In genomic region chr11:58316344-58316743, GRCm38 (mm10) we compare ENCODE assay signal across 15 mouse cellular contexts. TPM values are rescaled to one million over a fixed set of nuclear protein-coding genes. Genes with fewer than 3 reads are reported as not detected.
A peak's percentile ranks its signal among the peaks of the same experiment; 100 is the strongest.
DNase-seq lines count a peak whose midpoint lies in the region; ATAC-seq and TF ChIP-seq lines count a peak whose summit lies in the region.
"Had no signal": no experiment of that assay in that cellular context is flagged by ENCODE, and none has a peak within 500 bp of the region (broad histone marks: within the 10 kb centered on the region; RNA-seq: fewer than 3 reads in every experiment).

No protein-coding gene starts in this region.

- H3K36me3 ChIP-seq in kidney, embryonic 15.5 days = peaks cover 84% of the 10 kb centered on the region
- H3K36me3 ChIP-seq in midbrain, embryonic 16.5 days (ENCODE audit: control insufficient read depth, insufficient read depth, low read length) = peaks cover 25% of the 10 kb centered on the region
- peaks cover 15% of the 10 kb centered on the region for H3K36me3 ChIP-seq in midbrain, postnatal 0 days (ENCODE audit: insufficient read depth, low read length)
- H3K36me3 ChIP-seq in intestine, postnatal 0 days (ENCODE audit: control insufficient read depth, insufficient read depth) = peaks cover 44% of the 10 kb centered on the region

- peak; percentile 18; the same call in 1 of the 2 replicates for ATAC-seq in kidney, embryonic 15.5 days (replicated peaks; ENCODE audit: low FRiP score)
- ATAC-seq in midbrain, embryonic 16.5 days = peak; percentile 40; the same call in 1 of the 2 replicates
- no peak for ATAC-seq in midbrain, postnatal 0 days (ENCODE audit: low FRiP score)
- peak; percentile 12; the same call in 1 of the 2 replicates for ATAC-seq in megakaryocyte-erythroid progenitor cell, adult 5-6 weeks (replicated peaks; ENCODE audit: low FRiP score, low TSS enrichment, poor library complexity, severe bottlenecking)
- no peak for ATAC-seq in intestine, postnatal 0 days
- ATAC-seq: inflammation-experienced regulatory T-cells, adult 6 months had no signal

- TF ChIP-seq POLR2A in cerebellum, adult 2 months (IDR thresholded peaks at IDR 0.05; ENCODE audit: borderline replicate concordance, insufficient read depth, low read length) = 0 out of 2 replicates have a peak, but pooled peaks have one; percentile 23

- no peaks in the 10 kb centered on the region for H3K27me3 ChIP-seq in cerebellum, adult 2 months (ENCODE audit: control insufficient read depth, insufficient read depth, low read length)
- no peaks in the 10 kb centered on the region for H3K27me3 ChIP-seq in kidney, embryonic 15.5 days
- no peaks in the 10 kb centered on the region for H3K27me3 ChIP-seq in midbrain, embryonic 16.5 days (ENCODE audit: control insufficient read depth, insufficient read depth, low read depth, low read length)
- no peaks in the 10 kb centered on the region for H3K27me3 ChIP-seq in midbrain, postnatal 0 days (ENCODE audit: insufficient read depth, low read length)
- no peaks in the 10 kb centered on the region for H3K27me3 ChIP-seq in intestine, postnatal 0 days (replicated peaks; ENCODE audit: control insufficient read depth, insufficient read depth, low read length)

- H3K4me3 ChIP-seq in cerebellum, adult 2 months (replicated peaks; ENCODE audit: insufficient read depth, low read depth, low read length) = no peak overlapping the region
- H3K4me3 ChIP-seq in kidney, embryonic 15.5 days (replicated peaks) = no peak overlapping the region
- no peak overlapping the region for H3K4me3 ChIP-seq in midbrain, embryonic 16.5 days (ENCODE audit: low read depth, low read length)
- no peak overlapping the region for H3K4me3 ChIP-seq in midbrain, postnatal 0 days (ENCODE audit: low read depth, low read length)
- no peak overlapping the region for H3K4me3 ChIP-seq in intestine, postnatal 0 days (ENCODE audit: low read depth, low read length)

- no peak overlapping the region for H3K9ac ChIP-seq in kidney, embryonic 15.5 days
- H3K9ac ChIP-seq in midbrain, embryonic 16.5 days (ENCODE audit: low read depth, low read length) = no peak overlapping the region
- no peak overlapping the region for H3K9ac ChIP-seq in midbrain, postnatal 0 days (replicated peaks; ENCODE audit: low read length, poor library complexity, severe bottlenecking)
- H3K9ac ChIP-seq in intestine, postnatal 0 days (ENCODE audit: low read depth, low read length) = no peak overlapping the region

- H3K4me2 ChIP-seq in kidney, embryonic 15.5 days = no peak overlapping the region
- H3K4me2 ChIP-seq in midbrain, embryonic 16.5 days (ENCODE audit: low read length) = no peak overlapping the region
- no peak overlapping the region for H3K4me2 ChIP-seq in midbrain, postnatal 0 days (ENCODE audit: low read depth, low read length, poor library complexity, severe bottlenecking)
- H3K4me2 ChIP-seq in intestine, postnatal 0 days (replicated peaks; ENCODE audit: low read depth) = no peak overlapping the region

- no peak for DNase-seq in cerebellum, adult 2 months
- no peak for DNase-seq in cerebellum, postnatal 10 days
- DNase-seq in kidney, postnatal 36 days = no peak
- DNase-seq in midbrain, postnatal 0 days (ENCODE audit: low spot score) = no peak
- DNase-seq: kidney, postnatal 10 days; left cerebral cortex, postnatal 4 days; thymus, adult 18-20 months had no signal

- WGBS in cerebellum, adult 2 months = 90% methylated on average over 17 of the region's 17 CpGs
- 87% methylated on average over 17 of the region's 17 CpGs for WGBS in kidney, embryonic 15.5 days
- WGBS in midbrain, embryonic 16.5 days = 78% methylated on average over 17 of the region's 17 CpGs
- WGBS in midbrain, postnatal 0 days = 87% methylated on average over 17 of the region's 17 CpGs
- 83% methylated on average over 17 of the region's 17 CpGs for WGBS in intestine, postnatal 0 days

- no peak for TF ChIP-seq CTCF in cerebellum, adult 2 months (IDR thresholded peaks at IDR 0.05; ENCODE audit: borderline replicate concordance, insufficient read depth, low read depth, low read length)
- TF ChIP-seq CTCF in midbrain, postnatal 0 days (IDR thresholded peaks at IDR 0.05) = no peak
- TF ChIP-seq CTCF in intestine, postnatal 0 days (IDR thresholded peaks at IDR 0.05; ENCODE audit: low read depth) = no peak

- no peaks in the 10 kb centered on the region for H3K9me3 ChIP-seq in kidney, embryonic 15.5 days (replicated peaks)
- H3K9me3 ChIP-seq in midbrain, embryonic 16.5 days (replicated peaks; ENCODE audit: control insufficient read depth, low read length, poor library complexity, severe bottlenecking) = no peaks in the 10 kb centered on the region
- no peaks in the 10 kb centered on the region for H3K9me3 ChIP-seq in midbrain, postnatal 0 days (ENCODE audit: low read length)
- no peaks in the 10 kb centered on the region for H3K9me3 ChIP-seq in intestine, postnatal 0 days (ENCODE audit: control insufficient read depth)
- H3K9me3 ChIP-seq: G1E had no signal

- H3K27ac ChIP-seq in cerebellum, adult 2 months (ENCODE audit: insufficient read depth, low read length) = no peak overlapping the region
- no peak overlapping the region for H3K27ac ChIP-seq in kidney, embryonic 15.5 days
- no peak overlapping the region for H3K27ac ChIP-seq in midbrain, embryonic 16.5 days (ENCODE audit: low read length)
- no peak overlapping the region for H3K27ac ChIP-seq in midbrain, postnatal 0 days (ENCODE audit: low read depth, low read length)
- H3K27ac ChIP-seq in intestine, postnatal 0 days (ENCODE audit: low read depth, low read length) = no peak overlapping the region

- peaks cover 3% of the 10 kb centered on the region; the same call in 1 of the 2 replicates for H3K4me1 ChIP-seq in cerebellum, adult 2 months (ENCODE audit: control insufficient read depth, insufficient read depth, low read length)
- peaks cover 1% of the 10 kb centered on the region for H3K4me1 ChIP-seq in kidney, embryonic 15.5 days
- H3K4me1 ChIP-seq in midbrain, embryonic 16.5 days (ENCODE audit: control insufficient read depth, insufficient read depth, low read length) = peaks cover 1% of the 10 kb centered on the region
- no peaks in the 10 kb centered on the region for H3K4me1 ChIP-seq in midbrain, postnatal 0 days (ENCODE audit: insufficient read depth, low read length)
- H3K4me1 ChIP-seq in intestine, postnatal 0 days (replicated peaks; ENCODE audit: control insufficient read depth, insufficient read depth, low read length) = no peaks in the 10 kb centered on the region

RNA-seq across cellular contexts. Expression of gene Zfp692, which starts 9.5 kb away (rescaled TPM):
- 74.5 and 81.1 TPM in 2 replicates for polyA plus RNA-seq in cerebellum, adult 2 months (2012; rRNA removed)
- 29.1 and 30.5 TPM in 2 replicates for polyA plus RNA-seq in kidney, embryonic 15.5 days (2015; fragmentation: Nextera tagmentation; extraction: Ambion mirVana)
- polyA plus RNA-seq in midbrain, embryonic 16.5 days (2015; fragmentation: Nextera tagmentation; extraction: Ambion mirVana) = 32.2 and 32.4 TPM in 2 replicates
- total RNA-seq in midbrain, postnatal 0 days (2014; rRNA removed) = 24.4 and 26.0 TPM in 2 replicates
- 20.1 and 22.6 TPM in 2 replicates for polyA plus RNA-seq in midbrain, postnatal 0 days (2015; fragmentation: Nextera tagmentation; extraction: Ambion mirVana)
- total RNA-seq in megakaryocyte-erythroid progenitor cell, adult 5-6 weeks (2014; fragmentation: Nextera tagmentation) = 34.0 and 66.1 TPM in 2 replicates
- 25.0 and 26.7 TPM in 2 replicates for total RNA-seq in megakaryocyte-erythroid progenitor cell, adult 5-6 weeks (2017)
- polyA plus RNA-seq in intestine, postnatal 0 days (2015; fragmentation: Nextera tagmentation; extraction: Ambion mirVana) = 3.9 and 4.7 TPM in 2 replicates

RNA-seq across cellular contexts. Expression of gene Zfp672, which starts 13.8 kb away (rescaled TPM):
- polyA plus RNA-seq in cerebellum, adult 2 months (2012; rRNA removed) = 45.5 and 45.9 TPM in 2 replicates
- polyA plus RNA-seq in kidney, embryonic 15.5 days (2015; fragmentation: Nextera tagmentation; extraction: Ambion mirVana) = 36.2 and 40.4 TPM in 2 replicates
- 37.1 and 40.2 TPM in 2 replicates for polyA plus RNA-seq in midbrain, embryonic 16.5 days (2015; fragmentation: Nextera tagmentation; extraction: Ambion mirVana)
- 38.1 and 42.1 TPM in 2 replicates for total RNA-seq in midbrain, postnatal 0 days (2014; rRNA removed)
- 41.1 and 46.9 TPM in 2 replicates for polyA plus RNA-seq in midbrain, postnatal 0 days (2015; fragmentation: Nextera tagmentation; extraction: Ambion mirVana)
- 60.9 and 65.9 TPM in 2 replicates for total RNA-seq in megakaryocyte-erythroid progenitor cell, adult 5-6 weeks (2014; fragmentation: Nextera tagmentation)
- 28.5 and 30.9 TPM in 2 replicates for total RNA-seq in megakaryocyte-erythroid progenitor cell, adult 5-6 weeks (2017)
- polyA plus RNA-seq in intestine, postnatal 0 days (2015; fragmentation: Nextera tagmentation; extraction: Ambion mirVana) = 32.0 and 33.8 TPM in 2 replicates

RNA-seq across cellular contexts. Expression of gene Sh3bp5l, which starts 14.2 kb away (rescaled TPM):
- 63.3 and 64.5 TPM in 2 replicates for polyA plus RNA-seq in cerebellum, adult 2 months (2012; rRNA removed)
- polyA plus RNA-seq in kidney, embryonic 15.5 days (2015; fragmentation: Nextera tagmentation; extraction: Ambion mirVana) = 34.2 and 37.0 TPM in 2 replicates
- 52.4 and 53.2 TPM in 2 replicates for polyA plus RNA-seq in midbrain, embryonic 16.5 days (2015; fragmentation: Nextera tagmentation; extraction: Ambion mirVana)
- 44.0 and 53.8 TPM in 2 replicates for total RNA-seq in midbrain, postnatal 0 days (2014; rRNA removed)
- polyA plus RNA-seq in midbrain, postnatal 0 days (2015; fragmentation: Nextera tagmentation; extraction: Ambion mirVana) = 42.4 and 46.3 TPM in 2 replicates
- 12.8 and 13.8 TPM in 2 replicates for total RNA-seq in megakaryocyte-erythroid progenitor cell, adult 5-6 weeks (2014; fragmentation: Nextera tagmentation)
- 10.4 and 20.9 TPM in 2 replicates for total RNA-seq in megakaryocyte-erythroid progenitor cell, adult 5-6 weeks (2017)
- 13.2 and 14.7 TPM in 2 replicates for polyA plus RNA-seq in intestine, postnatal 0 days (2015; fragmentation: Nextera tagmentation; extraction: Ambion mirVana)

RNA-seq across cellular contexts. Expression of gene 4930438A08Rik, which starts 41.7 kb away (rescaled TPM):
- polyA plus RNA-seq in cerebellum, adult 2 months (2012; rRNA removed) = 0.06 TPM in 1 of 2 replicates, not detected in the other
- 0.18 TPM in 1 of 2 replicates, not detected in the other for polyA plus RNA-seq in kidney, embryonic 15.5 days (2015; fragmentation: Nextera tagmentation; extraction: Ambion mirVana)
- not detected in 2 replicates for polyA plus RNA-seq in midbrain, embryonic 16.5 days (2015; fragmentation: Nextera tagmentation; extraction: Ambion mirVana)
- total RNA-seq in midbrain, postnatal 0 days (2014; rRNA removed) = 0.09 and 0.38 TPM in 2 replicates
- polyA plus RNA-seq in midbrain, postnatal 0 days (2015; fragmentation: Nextera tagmentation; extraction: Ambion mirVana) = not detected in 2 replicates
- total RNA-seq in megakaryocyte-erythroid progenitor cell, adult 5-6 weeks (2014; fragmentation: Nextera tagmentation) = 2.3 TPM in 1 of 2 replicates, not detected in the other
- total RNA-seq in megakaryocyte-erythroid progenitor cell, adult 5-6 weeks (2017) = 0.19 TPM in 1 of 2 replicates, not detected in the other
- polyA plus RNA-seq in intestine, postnatal 0 days (2015; fragmentation: Nextera tagmentation; extraction: Ambion mirVana) = not detected in 2 replicates
- total RNA-seq: layer of hippocampus, postnatal 10 days; left cerebral cortex, postnatal 4 days had no signal
- polyA plus RNA-seq: G1E; heart, postnatal 0 days; inflammation-experienced regulatory T-cells, adult 6 months had no signal

Comparison
In these comparisons a context has a peak if more than half of its experiments do, and no peak if none do; other contexts are left out.
1. ATAC-seq: peak in kidney, embryonic 15.5 days (single experiment), midbrain, embryonic 16.5 days (single experiment) and megakaryocyte-erythroid progenitor cell, adult 5-6 weeks (single experiment); none in midbrain, postnatal 0 days (single experiment) and intestine, postnatal 0 days (single experiment).